Mouse (Mus musculus) forebrain, embryonic 10.5 days (tissue): ENCODE measurements at regions not wholly inside any gene's neighbourhood (a gene's known extent, or its start where the extent isn't known, plus 50 kb on each side); places are given as distances from the start of the nearest gene placed in this dataset.

Experiments
- DNase-seq: peaks from one replicate; pipeline ENCODE4 v3.0.0-alpha.2; 2017; ENCODE audit warnings: low spot score; ENCODE audit errors: extremely low spot score
- H3K27ac ChIP-seq: fragments of 300-500 bp; sonication (generic); 2 replicates; pipeline ENCODE4 v1.5.1; 2016; ENCODE audit warnings: mild to moderate bottlenecking
- H3K27me3 ChIP-seq: fragments of 300-500 bp; sonication (generic); 2 replicates; pipeline ENCODE4 v1.6.1; 2016; ENCODE audit warnings: mild to moderate bottlenecking; ENCODE audit not compliant: poor library complexity, severe bottlenecking
- H3K36me3 ChIP-seq: fragments of 300-500 bp; sonication (generic); replicated peaks from 2 replicates; pipeline ENCODE4 v1.6.1; 2016; ENCODE audit warnings: mild to moderate bottlenecking, moderate library complexity
- H3K4me1 ChIP-seq: fragments of 300-500 bp; sonication (generic); 2 replicates; pipeline ENCODE4 v1.6.1; 2016
- H3K4me3 ChIP-seq: fragments of 300-500 bp; sonication (generic); 2 replicates; pipeline ENCODE4 v1.5.1; 2016; ENCODE audit warnings: mild to moderate bottlenecking, moderate library complexity
- H3K9me3 ChIP-seq: fragments of 300-500 bp; sonication (generic); 2 replicates; pipeline ENCODE4 v1.6.1; 2016; ENCODE audit warnings: mild to moderate bottlenecking, moderate library complexity
- WGBS: fragments of 180-500 bp; shearing (Covaris S2); methylation state at CpG from one replicate; pipeline ENCODE4 v1.1.7; 2016; 5-methylcytosine and 5-hydroxymethylcytosine counted together

GRCm38 (mm10) chr1:61099341-61099740, 121.6 kb downstream of the Icos start:
- Histone ChIP-seq H3K36me3 (no peaks in the 10 kb centered on the region), H3K4me3 (no peak overlapping the region), H3K4me1 (peaks cover 18% of the 10 kb centered on the region), H3K27me3 (no peaks in the 10 kb centered on the region), H3K27ac (no peak overlapping the region), H3K9me3 (no peaks in the 10 kb centered on the region)
- 80% methylated on average over 5 of the region's 5 CpGs for WGBS
- DNase-seq = no peak

DNA sequence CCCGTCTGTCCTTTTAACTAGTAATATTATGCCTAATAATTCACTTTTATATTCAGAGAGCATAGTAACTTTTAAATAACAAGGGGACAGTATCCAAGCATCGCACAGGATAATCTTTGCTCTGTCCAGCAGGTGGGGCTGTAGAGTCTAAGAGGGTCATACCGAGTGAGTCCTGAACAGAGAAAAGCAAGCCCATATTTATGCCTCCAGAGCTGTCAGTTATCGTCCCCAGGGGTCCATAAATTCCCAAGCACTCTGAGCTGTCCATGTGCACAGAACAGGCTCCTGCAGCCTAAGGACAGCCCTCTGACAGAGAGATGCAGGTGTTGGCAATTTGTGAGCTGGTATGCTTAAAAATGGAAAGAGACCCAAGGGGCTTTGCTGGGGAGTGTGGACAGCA, 124.0 kb downstream of the Icos start:
- no peaks in the 10 kb centered on the region for H3K36me3 ChIP-seq
- WGBS = 83% methylated on average over 4 of the region's 4 CpGs
- DNase-seq = no peak
- H3K27me3 ChIP-seq = no peaks in the 10 kb centered on the region
- H3K9me3 ChIP-seq = no peaks in the 10 kb centered on the region
- peaks cover 6% of the 10 kb centered on the region for H3K4me1 ChIP-seq
- no peak overlapping the region for H3K27ac ChIP-seq
- no peak overlapping the region for H3K4me3 ChIP-seq

- DNase-seq = no peak
- Histone ChIP-seq H3K36me3 (no peaks in the 10 kb centered on the region), H3K4me3 (no peak overlapping the region), H3K4me1 (peaks cover 6% of the 10 kb centered on the region), H3K9me3 (no peaks in the 10 kb centered on the region), H3K27me3 (no peaks in the 10 kb centered on the region), H3K27ac (no peak overlapping the region)
- 70% methylated on average over 5 of the region's 5 CpGs for WGBS
Measured at GRCm38 (mm10) chr1:61102346-61102745, 124.6 kb downstream of the Icos start.

DNA sequence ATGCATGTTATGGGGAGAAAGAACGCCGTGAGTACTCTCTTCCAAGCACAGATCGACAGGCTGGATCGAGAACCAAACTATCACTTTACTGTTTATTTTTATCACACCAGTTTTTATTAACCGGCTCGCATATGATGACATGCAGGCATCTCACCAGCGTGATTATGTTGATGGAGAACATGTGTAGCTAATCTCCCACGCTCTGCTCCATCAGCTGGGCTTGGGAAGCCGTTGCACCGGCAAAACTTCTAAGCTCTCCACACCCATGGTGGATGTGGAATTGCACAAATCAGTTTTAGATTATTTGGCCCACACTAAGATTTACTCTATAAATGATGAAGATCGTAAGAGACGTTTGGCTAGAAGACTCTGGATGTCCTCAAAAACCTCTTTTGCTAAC, 125.9 kb downstream of the Icos start:
- no peak overlapping the region for H3K27ac ChIP-seq
- no peaks in the 10 kb centered on the region for H3K36me3 ChIP-seq
- peaks cover 6% of the 10 kb centered on the region for H3K4me1 ChIP-seq
- WGBS = 94% methylated on average over 12 of the region's 12 CpGs
- H3K27me3 ChIP-seq = no peaks in the 10 kb centered on the region
- DNase-seq = no peak
- H3K9me3 ChIP-seq = no peaks in the 10 kb centered on the region
- no peak overlapping the region for H3K4me3 ChIP-seq

DNA sequence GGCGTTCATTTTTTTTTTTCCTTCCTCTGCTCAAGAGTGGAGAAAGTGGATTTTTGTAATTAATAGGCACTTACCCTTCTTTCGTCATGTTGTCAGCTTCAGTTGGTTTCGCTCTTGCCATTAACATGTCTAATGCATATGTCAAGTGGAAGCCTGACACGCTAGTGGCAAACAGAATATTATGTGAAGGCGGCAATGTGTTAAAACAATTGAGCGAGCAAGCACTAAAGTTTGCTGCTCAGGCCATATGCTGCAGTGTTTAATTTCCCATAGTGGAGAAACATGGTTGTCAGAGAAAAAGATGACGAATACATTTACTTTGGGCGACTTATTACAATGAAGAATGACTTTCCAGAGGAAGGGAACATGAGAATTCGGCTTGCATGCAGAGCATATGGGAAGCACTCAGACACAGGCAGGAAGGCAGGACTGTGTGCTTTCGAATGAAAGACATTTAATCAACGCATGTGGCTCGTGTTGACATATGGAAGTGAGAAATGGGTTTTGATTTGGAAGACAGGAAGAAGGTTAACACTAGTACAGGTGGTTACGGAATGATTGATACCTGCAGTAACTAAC, 134.1 kb downstream of the Icos start:
- H3K27me3 ChIP-seq = no peaks in the 10 kb centered on the region
- H3K27ac ChIP-seq = no peak overlapping the region
- H3K4me1 ChIP-seq = no peaks in the 10 kb centered on the region
- WGBS = 92% methylated on average over 13 of the region's 13 CpGs
- H3K36me3 ChIP-seq = no peaks in the 10 kb centered on the region
- no peak overlapping the region for H3K4me3 ChIP-seq
- no peaks in the 10 kb centered on the region for H3K9me3 ChIP-seq
- no peak for DNase-seq

- Histone ChIP-seq H3K27ac (no peak overlapping the region), H3K4me1 (peaks cover 8% of the 10 kb centered on the region), H3K9me3 (no peaks in the 10 kb centered on the region), H3K36me3 (no peaks in the 10 kb centered on the region), H3K27me3 (no peaks in the 10 kb centered on the region), H3K4me3 (no peak overlapping the region)
- DNase-seq = no peak
- 49% methylated on average over 10 of the region's 10 CpGs for WGBS
Measured at GRCm38 (mm10) chr1:61117535-61117934, 139.8 kb downstream of the Icos start.

DNA sequence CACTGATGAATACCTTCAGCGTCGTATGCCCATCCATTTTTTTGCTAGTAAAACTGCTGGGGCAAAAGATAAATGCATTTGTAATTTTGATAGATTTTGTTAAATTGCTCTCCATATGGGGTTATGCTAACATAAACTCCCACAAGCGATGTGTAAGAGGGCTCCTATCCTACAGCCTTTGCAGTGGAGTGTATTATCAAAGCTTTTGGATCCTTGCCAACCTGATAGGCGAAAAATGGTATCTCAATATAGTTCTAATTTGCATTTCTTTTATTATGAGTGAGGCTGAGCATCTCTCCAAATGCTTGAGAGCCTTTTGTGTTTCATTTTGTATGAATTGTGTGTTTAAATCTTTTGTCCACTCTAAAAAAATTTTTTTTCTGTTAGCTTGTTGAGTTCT, 140.3 kb downstream of the Icos start:
- H3K4me3 ChIP-seq = no peak overlapping the region
- WGBS = 84% methylated on average over 4 of the region's 4 CpGs

GRCm38 (mm10) chr1:61121480-61121879, 143.8 kb downstream of the Icos start:
- 73% methylated on average over 4 of the region's 4 CpGs for WGBS
- Histone ChIP-seq H3K36me3 (no peaks in the 10 kb centered on the region), H3K27me3 (no peaks in the 10 kb centered on the region), H3K4me3 (no peak overlapping the region), H3K4me1 (peaks cover 16% of the 10 kb centered on the region), H3K27ac (no peak overlapping the region), H3K9me3 (no peaks in the 10 kb centered on the region)
- no peak for DNase-seq

More for the DNA sequence above, 140.3 kb downstream of the Icos start:
- Histone ChIP-seq H3K4me1 (peaks cover 8% of the 10 kb centered on the region), H3K27me3 (no peaks in the 10 kb centered on the region), H3K36me3 (no peaks in the 10 kb centered on the region), H3K9me3 (no peaks in the 10 kb centered on the region), H3K27ac (no peak overlapping the region)
- no peak for DNase-seq

DNA sequence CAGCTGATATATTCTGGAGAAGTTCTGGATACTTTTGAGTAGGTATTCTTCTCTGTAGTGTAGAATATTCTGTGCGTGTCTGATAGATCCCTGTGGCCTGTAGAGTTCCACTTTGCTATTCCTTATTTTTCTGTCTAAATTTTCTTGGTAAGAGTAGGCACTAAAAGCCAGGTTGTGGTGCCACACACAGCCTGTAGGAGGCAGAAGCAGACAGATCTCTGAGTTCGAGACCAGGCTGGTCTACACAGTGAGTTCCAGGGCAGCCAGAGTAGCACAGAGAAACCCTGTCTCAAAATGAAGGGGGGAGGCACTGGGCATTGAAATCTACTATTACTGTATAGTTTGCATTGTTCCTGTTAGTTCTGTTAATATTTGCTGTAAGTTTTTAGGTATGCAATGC, 147.4 kb downstream of the Icos start:
- no peaks in the 10 kb centered on the region for H3K36me3 ChIP-seq
- H3K4me3 ChIP-seq = no peak overlapping the region
- WGBS = 93% methylated on average over 2 of the region's 2 CpGs
- H3K9me3 ChIP-seq = no peaks in the 10 kb centered on the region
- H3K27me3 ChIP-seq = no peaks in the 10 kb centered on the region
- DNase-seq = no peak
- H3K27ac ChIP-seq = no peak overlapping the region
- H3K4me1 ChIP-seq = peaks cover 7% of the 10 kb centered on the region

DNA sequence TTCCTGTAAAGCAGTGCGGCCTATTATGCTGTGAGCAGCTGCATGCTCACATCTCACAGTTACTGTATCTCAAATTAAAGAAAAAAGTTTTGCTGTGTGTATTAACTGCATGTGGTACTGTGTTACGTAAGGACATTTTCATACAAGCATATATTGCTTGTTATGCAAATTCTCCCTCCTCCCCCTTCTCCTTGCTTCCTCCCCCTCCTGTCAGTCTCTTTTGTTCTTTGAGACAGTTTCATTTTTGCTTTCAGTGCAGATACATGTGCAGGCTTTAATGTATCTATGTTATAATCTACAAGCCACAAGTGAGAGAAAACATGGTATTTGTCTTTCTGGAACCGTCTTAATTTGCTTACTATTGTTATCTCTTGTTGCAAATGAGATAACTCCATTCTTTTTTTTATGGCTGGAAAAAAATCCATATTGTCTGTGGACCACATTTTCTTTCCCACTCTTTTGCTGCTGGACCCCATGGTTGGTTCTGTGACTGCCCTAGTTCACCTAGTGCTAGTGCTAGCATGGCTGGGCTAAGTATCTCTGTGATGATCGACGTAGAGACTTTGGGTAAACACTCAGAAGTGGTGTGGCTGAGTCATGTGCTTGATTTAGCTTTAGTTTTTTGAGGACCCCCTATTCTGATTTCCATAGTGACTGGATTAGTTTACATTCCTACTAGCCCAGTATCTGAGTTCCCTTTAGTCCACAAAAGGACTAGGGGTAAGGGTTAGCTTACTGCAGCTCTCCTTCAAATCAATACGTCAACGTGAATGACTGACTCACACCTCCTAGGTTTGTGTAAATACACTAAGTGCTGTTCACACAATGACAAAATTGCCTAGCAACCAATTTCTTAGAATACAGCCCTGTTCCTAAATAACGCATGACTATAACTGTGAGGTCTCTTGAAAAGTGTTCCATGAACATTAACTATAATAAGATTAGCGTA, 158.1 kb downstream of the Icos start:
- WGBS = 86% methylated on average over 9 of the region's 9 CpGs
- Histone ChIP-seq H3K27ac (no peak overlapping the region), H3K4me3 (no peak overlapping the region), H3K27me3 (peaks cover 18% of the 10 kb centered on the region), H3K36me3 (no peaks in the 10 kb centered on the region), H3K9me3 (no peaks in the 10 kb centered on the region), H3K4me1 (peaks cover 29% of the 10 kb centered on the region)
- no peak for DNase-seq

DNA sequence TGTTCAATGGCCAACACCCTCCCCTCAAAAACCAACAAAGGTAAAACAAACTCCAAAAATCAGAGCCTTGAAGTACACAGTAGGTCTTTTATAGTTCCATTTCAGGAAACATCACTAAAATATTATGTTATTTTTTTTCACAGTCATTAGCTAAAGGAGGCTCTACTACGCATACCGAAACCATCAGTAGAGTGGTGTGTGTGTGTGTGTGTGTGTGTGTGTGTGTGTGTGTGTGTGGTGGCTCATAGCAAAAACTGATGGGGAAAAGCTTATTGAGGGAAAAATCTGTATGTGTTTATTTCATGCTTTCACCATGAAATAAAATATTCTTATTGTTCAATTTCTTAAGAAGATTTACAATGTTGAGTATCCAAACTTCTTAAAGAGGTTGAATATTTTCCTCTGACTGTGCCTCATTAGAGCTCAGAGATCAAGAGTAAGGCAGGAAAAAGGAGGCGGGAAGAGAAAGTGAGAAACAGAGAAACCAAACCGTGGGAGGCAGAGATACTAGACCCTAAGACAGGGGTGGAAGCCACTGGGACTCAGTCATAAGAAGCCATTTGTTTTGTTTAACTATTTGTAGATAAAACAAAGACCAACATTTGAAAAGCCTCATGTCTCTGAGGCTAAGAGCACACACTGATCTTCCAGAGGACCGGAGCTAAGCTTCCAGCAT, 159.6 kb downstream of the Icos start:
- Histone ChIP-seq H3K9me3 (no peaks in the 10 kb centered on the region), H3K4me3 (no peak overlapping the region), H3K27ac (no peak overlapping the region), H3K4me1 (peaks cover 43% of the 10 kb centered on the region), H3K27me3 (peaks cover 25% of the 10 kb centered on the region), H3K36me3 (no peaks in the 10 kb centered on the region)
- DNase-seq = no peak
- 70% methylated on average over 5 of the region's 5 CpGs for WGBS

- no peaks in the 10 kb centered on the region for H3K36me3 ChIP-seq
- no peaks in the 10 kb centered on the region for H3K9me3 ChIP-seq
- H3K4me3 ChIP-seq = no peak overlapping the region
- 82% methylated on average over 11 of the region's 11 CpGs for WGBS
- peaks cover 50% of the 10 kb centered on the region for H3K4me1 ChIP-seq
- H3K27ac ChIP-seq = no peak overlapping the region
- no peak for DNase-seq
- peaks cover 25% of the 10 kb centered on the region for H3K27me3 ChIP-seq
Measured at GRCm38 (mm10) chr1:61137954-61138353, 160.2 kb downstream of the Icos start.
